Mouse (Mus musculus) neural tube, embryonic 11.5 days (tissue): Measurements from ENCODE around the gene Sema4g. TPM values are rescaled to one million over a fixed set of nuclear protein-coding genes. Genes with fewer than 3 reads are reported as not detected.
A peak's percentile ranks its signal among the peaks of the same experiment; 100 is the strongest.
"Not testable (repeated sequence)": the region's sequence is repeated elsewhere in the genome, so short reads cannot be mapped to it uniquely, and the experiment has no call there.

Experiments
- ATAC-seq: fragments of 200-750 bp; cut with Nextera tagmentation; 2 replicates; pipeline ENCODE4 v1.8.0; 2017; ENCODE audit warnings: moderate number of reproducible peaks, mild to moderate bottlenecking, moderate TSS enrichment, moderate library complexity; ENCODE audit not compliant: insufficient read depth, low FRiP score, low TSS enrichment
- DNase-seq: peaks from one replicate; pipeline ENCODE4 v3.0.0-alpha.2; 2015; ENCODE audit warnings: low spot score
- H3K27ac ChIP-seq: fragments of 300-500 bp; sonication (generic); 2 replicates; pipeline ENCODE4 v1.5.1; 2014; ENCODE audit warnings: low read depth, mild to moderate bottlenecking, low read length
- H3K27me3 ChIP-seq: fragments of 300-500 bp; sonication (generic); 2 replicates; pipeline ENCODE4 v1.6.1; 2014; ENCODE audit warnings: mild to moderate bottlenecking, low read length, mixed read lengths; ENCODE audit not compliant: control insufficient read depth, insufficient read depth
- H3K36me3 ChIP-seq: fragments of 300-500 bp; sonication (generic); 2 replicates; pipeline ENCODE4 v1.6.1; 2014; ENCODE audit warnings: mild to moderate bottlenecking, low read length, moderate library complexity, mixed read lengths; ENCODE audit not compliant: control insufficient read depth, insufficient read depth
- H3K4me1 ChIP-seq: fragments of 300-500 bp; sonication (generic); 2 replicates; pipeline ENCODE4 v1.6.1; 2014; ENCODE audit warnings: low read length, mixed read lengths; ENCODE audit not compliant: control insufficient read depth, insufficient read depth
- H3K4me2 ChIP-seq: fragments of 300-500 bp; sonication (generic); 2 replicates; pipeline ENCODE4 v1.6.1; 2014; ENCODE audit warnings: low read depth, mild to moderate bottlenecking, moderate library complexity
- H3K4me3 ChIP-seq: fragments of 300-500 bp; sonication (generic); 2 replicates; pipeline ENCODE4 v1.5.1; 2014; ENCODE audit warnings: low read depth, low read length
- H3K9ac ChIP-seq: fragments of 300-500 bp; sonication (generic); 2 replicates; pipeline ENCODE4 v1.6.1; 2014; ENCODE audit warnings: mild to moderate bottlenecking, low read length
- H3K9me3 ChIP-seq: fragments of 300-500 bp; sonication (generic); 2 replicates; pipeline ENCODE4 v1.6.1; 2016; ENCODE audit warnings: low read length; ENCODE audit not compliant: control insufficient read depth
- WGBS: fragments of 180-500 bp; shearing (Covaris S2); extraction: QIAGEN DNeasy Blood & Tissue Kit; methylation state at CpG from one replicate; pipeline ENCODE4 v1.1.7; 2014; 5-methylcytosine and 5-hydroxymethylcytosine counted together
- polyA plus RNA-seq: library from polyadenylated mRNA; unstranded; fragments of >200 nt; fragmentation: Nextera tagmentation; extraction: Ambion mirVana; gene quantifications from 2 replicates; pipeline ENCODE4 v1.2.1, GENCODE M21; 2014

Sema4g gene
- polyA plus RNA-seq, 1 experiment from 2014 or later, result 6.6 TPM

DNA sequence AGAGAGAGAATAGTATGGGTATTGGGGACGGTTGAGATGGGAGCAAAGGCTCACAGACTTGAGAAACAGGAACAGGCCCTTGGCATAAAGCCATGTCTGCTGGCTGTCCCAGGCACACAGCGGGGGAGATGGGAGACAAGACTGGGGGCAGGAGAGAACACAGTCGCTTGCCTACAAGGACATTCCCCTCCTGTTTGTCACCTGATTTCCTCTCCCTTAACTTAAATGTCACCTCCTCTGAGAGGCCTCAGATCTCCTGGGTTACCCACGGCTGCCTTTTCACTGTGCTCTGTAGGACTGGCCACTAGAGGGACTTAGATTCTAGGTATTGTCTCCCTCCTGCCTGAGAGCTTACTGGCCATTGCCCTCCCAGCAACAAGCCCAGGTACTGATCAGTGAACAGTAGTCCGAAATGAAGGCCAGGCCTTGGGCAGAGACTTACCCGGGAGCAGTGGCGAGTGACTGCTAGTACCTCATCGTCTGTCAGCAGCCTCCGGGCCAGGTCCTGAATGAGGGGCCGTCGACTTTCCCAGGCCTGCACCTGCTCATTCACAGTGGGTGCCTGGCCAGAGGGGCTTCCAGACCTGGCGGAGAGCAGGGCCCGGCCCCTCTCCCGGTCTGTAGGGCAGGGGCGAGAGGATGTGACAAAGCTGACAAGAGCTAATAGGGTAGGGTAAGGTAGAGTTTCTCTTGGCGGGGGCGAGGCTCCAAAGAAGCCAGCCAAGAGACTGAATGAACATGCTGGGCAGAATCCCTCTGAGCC lies 43.9 kb downstream of the Sema4g start:
- ATAC-seq, result no peak
- H3K4me2 ChIP-seq, result no peak overlapping the region
- H3K9me3 ChIP-seq, result no peaks in the 10 kb centered on the region
- no peak overlapping the region for H3K27ac ChIP-seq
- no peaks in the 10 kb centered on the region for H3K36me3 ChIP-seq
- no peak overlapping the region for H3K4me3 ChIP-seq
- DNase-seq, result no peak
- H3K9ac ChIP-seq, result no peak overlapping the region
- no peaks in the 10 kb centered on the region for H3K27me3 ChIP-seq
- WGBS, result 60% methylated on average over 17 of the region's 17 CpGs
- peaks cover 3% of the 10 kb centered on the region for H3K4me1 ChIP-seq

DNA sequence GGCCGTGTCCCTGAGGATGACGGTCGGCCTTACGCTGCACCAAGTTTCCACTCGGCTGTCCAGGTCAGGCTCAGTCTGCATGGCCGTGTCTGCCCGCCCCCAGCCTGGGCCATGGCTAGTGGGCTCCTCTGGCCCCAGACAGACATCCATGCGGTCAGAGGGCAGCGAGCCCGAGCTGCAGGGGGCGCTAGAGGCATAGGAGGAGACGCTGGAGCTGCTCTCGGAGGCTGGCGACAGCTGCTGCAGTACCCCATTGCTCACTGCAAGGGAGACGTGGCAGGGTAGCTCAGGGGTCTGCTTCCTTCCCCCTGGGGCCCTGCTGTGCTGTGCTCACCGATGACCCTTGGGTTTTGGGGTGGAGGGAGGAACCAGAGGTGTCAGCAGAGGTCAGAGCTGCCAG lies 48.0 kb downstream of the Sema4g start:
- no peak overlapping the region for H3K4me2 ChIP-seq
- WGBS, result 31% methylated on average over 16 of the region's 16 CpGs
- no peaks in the 10 kb centered on the region for H3K9me3 ChIP-seq
- no peaks in the 10 kb centered on the region for H3K4me1 ChIP-seq
- no peaks in the 10 kb centered on the region for H3K27me3 ChIP-seq
- DNase-seq, result peak; percentile 55
- no peak overlapping the region for H3K4me3 ChIP-seq
- no peak for ATAC-seq
- H3K36me3 ChIP-seq, result no peaks in the 10 kb centered on the region
- H3K27ac ChIP-seq, result no peak overlapping the region
- no peak overlapping the region for H3K9ac ChIP-seq

DNA sequence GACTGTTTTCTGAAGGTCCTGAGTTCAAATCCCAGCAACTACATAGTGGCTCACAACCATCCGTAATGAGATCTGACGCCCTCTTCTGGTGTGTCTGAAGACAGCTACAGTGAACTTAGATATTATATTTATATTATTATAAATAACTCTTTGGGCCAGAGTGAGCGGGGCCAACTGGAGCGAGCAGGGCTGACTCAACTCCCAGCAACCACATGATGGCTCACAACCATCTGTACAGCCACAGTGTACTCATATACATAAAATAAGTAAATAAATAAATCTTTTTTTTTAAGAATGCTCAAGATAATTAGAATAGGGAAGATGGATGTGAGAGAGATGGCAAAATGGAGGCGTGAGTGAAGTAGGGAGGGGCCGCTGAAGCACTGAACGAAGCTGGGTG lies 49.3 kb downstream of the Sema4g start:
- H3K9ac ChIP-seq, H3K4me1 ChIP-seq, DNase-seq, H3K9me3 ChIP-seq, H3K4me3 ChIP-seq, H3K36me3 ChIP-seq, H3K4me2 ChIP-seq, H3K27me3 ChIP-seq, H3K27ac ChIP-seq, ATAC-seq: not testable (repeated sequence)
- 97% methylated on average over 7 of the region's 7 CpGs for WGBS

DNA sequence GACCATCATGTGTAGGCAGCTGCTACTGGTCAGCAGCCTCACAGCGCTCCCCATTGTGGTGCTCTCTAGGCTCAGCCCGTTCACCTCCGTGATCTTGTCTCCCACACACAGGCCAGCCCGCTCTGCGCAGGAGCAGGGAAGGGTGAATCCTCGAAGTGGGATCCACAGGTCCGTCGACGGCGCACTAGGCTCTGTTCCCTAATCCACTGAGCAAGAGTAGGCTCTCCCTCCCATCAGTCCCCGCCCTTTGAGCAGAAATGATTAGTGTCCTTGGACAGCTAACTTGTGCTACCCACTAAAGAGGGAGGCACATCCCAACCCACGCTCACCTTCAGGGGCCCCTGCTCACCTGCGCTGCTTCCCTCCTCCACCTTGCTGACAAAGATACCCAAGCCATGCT lies 51.3 kb downstream of the Sema4g start:
- H3K27ac ChIP-seq, result no peak overlapping the region
- no peaks in the 10 kb centered on the region for H3K4me1 ChIP-seq
- H3K9me3 ChIP-seq, result no peaks in the 10 kb centered on the region
- no peak for DNase-seq
- no peak overlapping the region for H3K9ac ChIP-seq
- H3K4me2 ChIP-seq, result no peak overlapping the region
- H3K4me3 ChIP-seq, result no peak overlapping the region
- no peaks in the 10 kb centered on the region for H3K36me3 ChIP-seq
- 42% methylated on average over 13 of the region's 13 CpGs for WGBS
- H3K27me3 ChIP-seq, result 0 out of 2 replicates have a peak, but pooled peaks cover 5% of the 10 kb centered on the region
- ATAC-seq, result no peak

DNA sequence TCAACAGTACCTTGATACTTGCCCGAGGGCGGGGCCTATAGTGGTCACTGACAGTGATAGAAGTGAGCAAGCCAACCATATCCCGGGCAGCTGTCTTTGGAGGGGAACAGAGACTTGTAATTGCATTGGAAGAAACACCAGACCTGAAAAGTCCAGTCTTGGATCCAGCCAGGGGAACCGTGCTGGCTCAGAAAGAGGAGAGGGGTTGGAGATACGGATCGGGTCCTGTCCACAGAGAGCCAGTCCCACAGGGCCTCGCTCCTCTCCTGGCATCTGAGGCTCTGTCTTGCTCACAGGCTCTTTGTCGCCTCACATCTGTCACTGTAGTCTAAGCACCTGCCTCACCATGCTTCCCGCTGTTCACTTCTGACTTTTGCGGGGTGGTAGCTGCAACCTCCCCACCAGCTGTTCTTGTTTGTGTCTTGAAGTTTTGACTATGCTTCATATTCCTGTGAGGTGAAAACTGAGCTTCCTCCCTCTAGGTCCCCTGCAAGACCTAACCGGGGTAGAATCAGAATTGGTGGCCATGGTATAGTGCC lies 55.6 kb downstream of the Sema4g start:
- no peaks in the 10 kb centered on the region for H3K36me3 ChIP-seq
- ATAC-seq (no peak), DNase-seq (no peak)
- WGBS, result 69% methylated on average over 11 of the region's 11 CpGs
- H3K4me2 ChIP-seq, result no peak overlapping the region
- H3K4me3 ChIP-seq, result no peak overlapping the region
- peaks cover 20% of the 10 kb centered on the region for H3K27me3 ChIP-seq
- no peak overlapping the region for H3K27ac ChIP-seq
- no peak overlapping the region for H3K9ac ChIP-seq
- no peaks in the 10 kb centered on the region for H3K9me3 ChIP-seq
- H3K4me1 ChIP-seq, result peaks cover 5% of the 10 kb centered on the region

DNA sequence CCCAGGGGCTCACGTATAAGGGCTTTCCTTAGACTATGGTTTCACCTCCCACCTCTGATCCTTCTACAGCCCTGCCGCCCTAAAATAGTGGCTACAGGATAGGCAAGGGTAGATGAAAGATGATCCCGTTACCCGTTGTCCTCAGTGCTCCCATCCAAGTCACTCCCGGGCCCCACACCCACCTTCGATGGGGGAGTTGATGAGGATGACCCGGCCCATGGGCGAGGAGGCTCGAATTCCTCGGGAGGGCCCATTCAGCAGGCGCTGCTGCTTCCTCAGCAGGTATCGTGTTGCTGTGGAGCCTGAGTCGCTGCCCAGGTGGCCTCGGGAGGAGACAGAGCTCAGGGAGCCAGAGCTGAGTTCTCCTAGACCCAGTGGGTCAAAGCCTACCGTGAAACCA lies 56.3 kb downstream of the Sema4g start:
- no peak for DNase-seq
- Histone ChIP-seq H3K36me3 (no peaks in the 10 kb centered on the region), H3K9me3 (no peaks in the 10 kb centered on the region), H3K9ac (no peak overlapping the region), H3K4me3 (no peak overlapping the region), H3K27ac (no peak overlapping the region), H3K4me2 (no peak overlapping the region), H3K27me3 (peaks cover 20% of the 10 kb centered on the region), H3K4me1 (peaks cover 5% of the 10 kb centered on the region)
- 46% methylated on average over 15 of the region's 15 CpGs for WGBS
- ATAC-seq, result no peak

DNA sequence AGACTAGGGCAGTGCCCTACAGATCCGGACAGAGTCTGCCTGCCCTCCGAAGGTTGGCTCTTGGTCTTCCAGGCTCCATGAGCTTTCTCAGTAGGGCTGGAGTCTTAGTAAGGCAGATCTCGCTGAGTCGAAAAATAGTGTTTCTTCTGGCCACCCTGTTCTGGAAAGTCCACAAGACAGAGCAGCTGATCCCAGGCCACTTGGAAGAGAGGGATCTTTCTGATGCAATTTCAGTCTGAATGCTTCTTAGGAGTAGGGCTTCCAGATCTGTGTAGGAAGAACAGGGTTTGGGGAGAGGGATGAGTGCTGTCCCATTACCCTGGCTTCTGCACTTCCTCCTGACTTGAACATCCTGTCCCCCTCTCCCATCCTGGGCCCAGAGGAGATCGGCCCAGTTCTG lies 56.8 kb downstream of the Sema4g start, which contains the start of gene Pdzd7:
Pdzd7 (minus strand) TSS at position 67 of the 400 bp plus-strand sequence.
- H3K4me2 ChIP-seq, result peak within 1 kb of the TSS; percentile 73
- peaks cover 20% of the 10 kb centered on the region for H3K27me3 ChIP-seq
- H3K36me3 ChIP-seq, result no peaks in the 10 kb centered on the region
- H3K27ac ChIP-seq, result no peak within 1 kb of the TSS
- DNase-seq (no peak), ATAC-seq (no peak)
- no peak within 1 kb of the TSS for H3K9ac ChIP-seq
- peak within 1 kb of the TSS; percentile 41 for H3K4me3 ChIP-seq
- H3K4me1 ChIP-seq, result peaks cover 5% of the 10 kb centered on the region
- WGBS, result 80% methylated on average over 5 of the region's 5 CpGs
- H3K9me3 ChIP-seq, result no peaks in the 10 kb centered on the region

DNA sequence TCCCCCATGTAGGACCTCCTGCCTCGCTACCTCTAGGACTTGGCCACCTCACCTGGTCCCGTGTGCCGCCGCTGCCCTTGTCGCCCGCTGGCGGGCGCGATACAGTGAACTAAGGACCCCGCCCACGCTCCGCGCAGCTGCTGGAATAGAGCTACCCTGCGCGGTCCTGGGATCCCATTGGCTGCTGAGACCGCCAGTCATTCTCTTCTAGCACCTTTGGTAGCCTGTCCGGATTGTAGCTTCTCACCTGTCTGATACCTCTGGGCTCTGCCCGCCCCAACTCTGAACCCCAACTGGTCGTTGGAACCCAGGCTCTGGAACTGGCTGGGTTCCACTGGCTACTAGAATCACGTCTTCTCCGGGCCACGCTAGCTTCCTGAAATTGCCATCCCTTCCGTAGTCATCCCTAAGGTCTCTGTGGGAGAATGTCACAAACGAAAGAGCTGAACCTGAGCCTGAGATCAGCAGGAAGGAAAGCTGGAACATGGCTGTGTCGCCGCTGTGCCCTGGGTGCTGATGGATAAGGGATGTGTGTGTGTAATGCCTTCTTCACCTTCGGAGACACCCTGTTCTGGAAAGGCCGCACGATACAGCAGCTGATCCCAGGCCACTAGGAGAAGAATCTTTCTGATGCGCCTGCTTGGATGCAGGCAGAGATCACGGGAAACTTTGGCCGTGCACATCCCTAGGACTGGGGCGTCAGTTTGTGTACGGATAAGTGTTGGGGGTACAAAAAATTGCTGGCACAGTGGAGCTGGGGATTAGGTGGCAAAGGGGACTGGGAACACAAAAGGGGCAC lies 57.8 kb downstream of the Sema4g start:
- WGBS, result 2% methylated on average over 34 of the region's 34 CpGs
- DNase-seq, result peak; percentile 78
- Histone ChIP-seq H3K4me1 (peaks cover 5% of the 10 kb centered on the region), H3K9ac (peak overlapping the region; percentile 56), H3K36me3 (no peaks in the 10 kb centered on the region), H3K27me3 (peaks cover 20% of the 10 kb centered on the region), H3K4me3 (peak overlapping the region; percentile 41), H3K4me2 (peak overlapping the region; percentile 73), H3K27ac (peak overlapping the region; percentile 42; the same call in 1 of the 2 replicates), H3K9me3 (no peaks in the 10 kb centered on the region)
- peak; percentile 62; the same call in 1 of the 2 replicates for ATAC-seq
